In genomic region chr11:67861399-67861838, GRCm38 (mm10) we compare ENCODE assay signal across 8 mouse cellular contexts.
DNase-seq lines count a peak whose midpoint lies in the region; ATAC-seq lines count a peak whose summit lies in the region.
"Had no signal": no experiment of that assay in that cellular context is flagged by ENCODE, and none has a peak within 500 bp of the region (broad histone marks: within the 10 kb centered on the region; RNA-seq: fewer than 3 reads in every experiment).

No protein-coding gene starts in this region.

- no peak overlapping the region for H3K27ac ChIP-seq in neural tube, embryonic 15.5 days (replicated peaks)
- no peak overlapping the region for H3K27ac ChIP-seq in embryonic facial prominence, embryonic 11.5 days (replicated peaks; ENCODE audit: low read depth, low read length)
- no peak overlapping the region; the same call in 1 of the 2 replicates for H3K27ac ChIP-seq in limb, embryonic 13.5 days

- 23% methylated on average over 7 of the region's 7 CpGs for WGBS in neural tube, embryonic 15.5 days
- 5% methylated on average over 7 of the region's 7 CpGs for WGBS in embryonic facial prominence, embryonic 11.5 days
- 4% methylated on average over 7 of the region's 7 CpGs for WGBS in limb, embryonic 13.5 days

- H3K4me2 ChIP-seq in neural tube, embryonic 15.5 days = no peak overlapping the region
- no peak overlapping the region; the same call in none of the 2 replicates for H3K4me2 ChIP-seq in embryonic facial prominence, embryonic 11.5 days (ENCODE audit: low read depth, low read length)
- H3K4me2 ChIP-seq in limb, embryonic 13.5 days (replicated peaks) = no peak overlapping the region

- H3K36me3 ChIP-seq in neural tube, embryonic 15.5 days = no peaks in the 10 kb centered on the region
- H3K36me3 ChIP-seq in embryonic facial prominence, embryonic 11.5 days (replicated peaks; ENCODE audit: control insufficient read depth, insufficient read depth, low read depth, low read length) = no peaks in the 10 kb centered on the region
- H3K36me3 ChIP-seq in limb, embryonic 13.5 days = no peaks in the 10 kb centered on the region

- H3K4me1 ChIP-seq in neural tube, embryonic 15.5 days = peaks cover 4% of the 10 kb centered on the region; the same call in 1 of the 2 replicates
- 0 out of 2 replicates have a peak, but pooled peaks cover 3% of the 10 kb centered on the region for H3K4me1 ChIP-seq in embryonic facial prominence, embryonic 11.5 days (ENCODE audit: control insufficient read depth, insufficient read depth, low read length)
- peaks cover 7% of the 10 kb centered on the region for H3K4me1 ChIP-seq in limb, embryonic 13.5 days

- ATAC-seq in neural tube, embryonic 15.5 days (ENCODE audit: low FRiP score) = no peak
- ATAC-seq in embryonic facial prominence, embryonic 11.5 days (replicated peaks; ENCODE audit: insufficient number of reproducible peaks, low FRiP score, low TSS enrichment, low read depth) = no peak
- ATAC-seq in limb, embryonic 13.5 days (ENCODE audit: low FRiP score, low read depth) = no peak
- ATAC-seq: forebrain, embryonic 14.5 days had no signal

- no peak overlapping the region for H3K4me3 ChIP-seq in neural tube, embryonic 15.5 days (replicated peaks)
- no peak overlapping the region for H3K4me3 ChIP-seq in embryonic facial prominence, embryonic 11.5 days (ENCODE audit: low read depth, low read length)
- H3K4me3 ChIP-seq in limb, embryonic 13.5 days = no peak overlapping the region

- no peaks in the 10 kb centered on the region for H3K9me3 ChIP-seq in neural tube, embryonic 15.5 days (replicated peaks)
- H3K9me3 ChIP-seq in embryonic facial prominence, embryonic 11.5 days (replicated peaks; ENCODE audit: control insufficient read depth, low read length) = no peaks in the 10 kb centered on the region
- no peaks in the 10 kb centered on the region for H3K9me3 ChIP-seq in limb, embryonic 13.5 days

- peak; percentile 40 for DNase-seq in neural tube, embryonic 10.5 days (ENCODE audit: extremely low spot score, low spot score)
- peak; percentile 19 for DNase-seq in embryonic facial prominence, embryonic 11.5 days (ENCODE audit: low spot score)
- DNase-seq in urinary bladder, postnatal 36 days (ENCODE audit: low spot score in 2 of 2) = no peak
- DNase-seq in natural killer cell, adult 2 months (ENCODE audit: low spot score in 2 of 2) = no peak
- DNase-seq in gastrocnemius, adult 18-20 months (ENCODE audit: low spot score) = no peak

- no peaks in the 10 kb centered on the region for H3K27me3 ChIP-seq in neural tube, embryonic 15.5 days (replicated peaks)
- H3K27me3 ChIP-seq in embryonic facial prominence, embryonic 11.5 days (ENCODE audit: control insufficient read depth, insufficient read depth, low read length) = no peaks in the 10 kb centered on the region
- no peaks in the 10 kb centered on the region for H3K27me3 ChIP-seq in limb, embryonic 13.5 days

- H3K9ac ChIP-seq in neural tube, embryonic 15.5 days (replicated peaks) = no peak overlapping the region
- no peak overlapping the region for H3K9ac ChIP-seq in embryonic facial prominence, embryonic 11.5 days (replicated peaks; ENCODE audit: low read length)
- 0 out of 2 replicates have a peak overlapping the region, but pooled peaks have one; percentile 25 for H3K9ac ChIP-seq in limb, embryonic 13.5 days

Comparison
In these comparisons a context has a peak if more than half of its experiments do, and no peak if none do; other contexts are left out.
1. DNase-seq: peak in neural tube, embryonic 10.5 days (single experiment) and embryonic facial prominence, embryonic 11.5 days (single experiment); none in urinary bladder, postnatal 36 days (0 of 2), natural killer cell, adult 2 months (0 of 2) and gastrocnemius, adult 18-20 months (single experiment).